Mouse (Mus musculus): ENCODE measurements around the gene Ptar1.
"Not testable (repeated sequence)": the region's sequence is repeated elsewhere in the genome, so short reads cannot be mapped to it uniquely, and the experiment has no call there.

Gene Ptar1

GRCm38 (mm10) chr19:23687296-23688021 is at the start of gene Ptar1:
Gene Ptar1 (plus strand): TSS chr19:23687429.
- DNase-seq (ENCODE audit: low read depth) = peak; percentile 72

GRCm38 (mm10) chr19:23643819-23644218 is 43.4 kb upstream of the Ptar1 start:
- no peak for DNase-seq (ENCODE audit: low read depth)

- no peak for DNase-seq (ENCODE audit: low read depth)
Measured at GRCm38 (mm10) chr19:23645347-23645746, 41.9 kb upstream of the Ptar1 start.

GRCm38 (mm10) chr19:23647308-23647707 is 39.9 kb upstream of the Ptar1 start:
- no peak for DNase-seq (ENCODE audit: low read depth)

- no peak for DNase-seq (ENCODE audit: low read depth)
Measured at GRCm38 (mm10) chr19:23652644-23653043, 34.6 kb upstream of the Ptar1 start, which contains the start of gene 1700028P14Rik. Gene 1700028P14Rik (minus strand): TSS chr19:23652812.

- no peak for DNase-seq (ENCODE audit: low read depth)
Measured at GRCm38 (mm10) chr19:23653154-23653553, 34.1 kb upstream of the Ptar1 start.

- no peak for DNase-seq (ENCODE audit: low read depth)
Measured at GRCm38 (mm10) chr19:23657261-23657932, 29.8 kb upstream of the Ptar1 start.

- no peak for DNase-seq (ENCODE audit: low read depth)
Measured at GRCm38 (mm10) chr19:23658350-23658749, 28.9 kb upstream of the Ptar1 start.

- no peak for DNase-seq (ENCODE audit: low read depth)
Measured at GRCm38 (mm10) chr19:23664083-23664482, 23.1 kb upstream of the Ptar1 start.

GRCm38 (mm10) chr19:23668142-23668655 is 19.0 kb upstream of the Ptar1 start:
- DNase-seq (ENCODE audit: low read depth) = no peak

- DNase-seq (ENCODE audit: low read depth) = no peak
Measured at GRCm38 (mm10) chr19:23673021-23673420, 14.2 kb upstream of the Ptar1 start.

GRCm38 (mm10) chr19:23675656-23676055 is 11.6 kb upstream of the Ptar1 start:
- not testable (repeated sequence) for DNase-seq (ENCODE audit: low read depth)

GRCm38 (mm10) chr19:23686962-23687295 is 300 bp upstream of the Ptar1 start:
- no peak for DNase-seq (ENCODE audit: low read depth)

- DNase-seq (ENCODE audit: low read depth) = no peak
Measured at GRCm38 (mm10) chr19:23688421-23688946, 1.3 kb downstream of the Ptar1 start.

- no peak for DNase-seq (ENCODE audit: low read depth)
Measured at GRCm38 (mm10) chr19:23694344-23694743, 7.1 kb downstream of the Ptar1 start.

GRCm38 (mm10) chr19:23697861-23698260 is 10.6 kb downstream of the Ptar1 start:
- DNase-seq (ENCODE audit: low read depth) = no peak

GRCm38 (mm10) chr19:23698366-23698765 is 11.1 kb downstream of the Ptar1 start:
- DNase-seq (ENCODE audit: low read depth) = no peak

GRCm38 (mm10) chr19:23699131-23699530 is 11.9 kb downstream of the Ptar1 start:
- DNase-seq (ENCODE audit: low read depth) = no peak

- no peak for DNase-seq (ENCODE audit: low read depth)
Measured at GRCm38 (mm10) chr19:23702896-23703295, 15.7 kb downstream of the Ptar1 start.

GRCm38 (mm10) chr19:23705383-23705782 is 18.2 kb downstream of the Ptar1 start:
- no peak for DNase-seq (ENCODE audit: low read depth)

- DNase-seq (ENCODE audit: low read depth) = no peak
Measured at GRCm38 (mm10) chr19:23746506-23746905, 59.3 kb downstream of the Ptar1 start.

- DNase-seq (ENCODE audit: low read depth) = no peak
Measured at GRCm38 (mm10) chr19:23757011-23757410, 69.8 kb downstream of the Ptar1 start.

GRCm38 (mm10) chr19:23757961-23758553 is 70.8 kb downstream of the Ptar1 start:
- peak; percentile 72 for DNase-seq (ENCODE audit: low read depth)
